Mouse (Mus musculus): ENCODE measurements around the gene Mical3.
A peak's percentile ranks its signal among the peaks of the same experiment; 100 is the strongest.

Mical3 gene

GRCm38 (mm10) chr6:121053585-121054112 is 77.2 kb downstream of the Mical3 start:
- no peak for DNase-seq (ENCODE audit: low spot score)

DNA sequence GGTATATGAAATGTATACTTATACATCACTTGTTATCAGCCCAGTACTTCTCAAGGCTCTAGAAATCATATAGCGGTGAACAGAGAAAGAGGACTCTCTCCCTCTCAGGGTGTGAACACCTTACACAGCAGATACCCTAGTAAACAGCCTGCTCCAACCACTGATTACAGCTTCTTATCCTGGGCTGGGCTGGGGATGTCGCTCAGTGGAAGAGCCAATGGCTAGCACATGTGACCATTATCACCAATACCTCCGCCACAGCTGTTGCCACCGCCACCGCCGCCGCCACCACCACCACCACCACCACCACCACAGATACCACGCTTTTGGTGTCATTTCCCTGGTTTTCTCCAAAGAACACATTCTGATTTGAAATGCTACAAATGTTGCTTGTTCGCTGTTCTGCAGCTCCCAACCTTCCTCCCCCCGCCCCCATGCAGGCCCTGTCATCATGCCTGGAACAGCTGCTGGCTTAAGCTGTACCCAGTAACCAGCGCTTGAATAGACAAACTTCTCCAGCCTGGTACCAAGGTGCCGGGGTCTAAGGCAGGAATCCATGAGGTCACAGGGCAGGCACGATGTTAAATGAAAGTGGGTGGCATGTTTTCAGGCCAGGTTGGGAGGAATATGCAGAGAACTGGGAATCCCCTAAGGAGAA is 78.7 kb downstream of the Mical3 start:
- DNase-seq (ENCODE audit: low spot score): no peak

- DNase-seq (ENCODE audit: low spot score): no peak
These were observed 79.4 kb downstream of the Mical3 start for GRCm38 (mm10) chr6:121051411-121051810.

DNA sequence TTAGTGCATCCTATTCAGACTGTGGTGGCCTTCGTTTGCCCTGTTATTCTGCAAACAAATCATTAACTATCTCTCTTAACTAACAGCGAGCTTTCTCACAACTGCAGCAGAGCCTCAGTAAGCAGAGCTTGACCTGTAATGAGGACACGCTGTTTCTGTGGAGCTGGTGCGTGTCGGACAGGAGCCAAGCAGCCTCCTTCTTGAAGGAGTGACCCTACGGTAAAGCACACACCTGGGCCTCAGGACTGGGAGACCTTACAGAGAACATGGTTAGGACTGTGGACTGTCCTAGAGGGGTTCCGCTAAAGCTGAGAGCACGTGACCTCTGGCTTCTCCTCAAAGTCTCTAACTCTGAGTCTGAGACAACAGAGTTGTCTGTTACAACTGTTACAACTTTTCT is 82.1 kb downstream of the Mical3 start:
- no peak for DNase-seq (ENCODE audit: low spot score)

GRCm38 (mm10) chr6:121045345-121046080 is 85.3 kb downstream of the Mical3 start:
- DNase-seq (ENCODE audit: low spot score): no peak

DNA sequence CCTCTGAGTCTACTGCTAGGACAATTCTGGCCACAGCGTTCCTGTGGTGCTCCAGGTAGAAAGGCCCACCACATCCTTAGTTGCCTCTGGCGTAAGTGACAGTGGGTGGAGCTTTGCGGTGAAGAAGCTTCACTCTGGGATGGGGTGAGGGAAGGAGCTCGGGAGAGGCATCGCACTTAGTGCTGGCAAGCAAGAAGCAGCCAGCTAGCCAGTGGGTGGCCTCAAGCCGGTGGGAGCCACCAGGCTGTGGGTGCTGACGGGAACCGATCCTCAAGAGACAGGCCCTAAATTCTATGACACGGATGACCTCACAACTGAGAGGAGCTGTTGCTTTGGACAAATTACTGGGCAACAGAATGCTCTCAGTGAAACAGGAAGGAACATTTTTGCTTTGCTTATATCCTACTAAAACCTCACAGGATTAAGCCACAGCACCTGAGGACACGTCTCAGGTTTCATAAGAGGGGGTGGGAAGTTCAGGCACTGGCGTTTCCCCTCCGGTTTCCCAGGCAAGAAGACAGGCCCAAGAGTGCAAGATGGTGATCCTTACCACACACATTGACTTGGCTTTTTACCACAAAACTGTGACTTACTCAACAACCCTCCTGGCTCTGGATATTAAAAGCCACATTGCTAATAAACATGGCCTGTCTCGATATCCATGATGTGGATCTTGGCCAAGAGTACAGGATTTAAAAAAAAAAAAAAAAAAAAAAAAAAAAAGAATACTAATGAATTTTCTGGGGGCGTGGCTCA is 87.2 kb downstream of the Mical3 start:
- DNase-seq (ENCODE audit: low spot score): peak; percentile 38

- DNase-seq (ENCODE audit: low spot score): no peak
These were observed 91.1 kb downstream of the Mical3 start for GRCm38 (mm10) chr6:121039719-121040118.

GRCm38 (mm10) chr6:121039286-121039685 is 91.5 kb downstream of the Mical3 start:
- no peak for DNase-seq (ENCODE audit: low spot score)

GRCm38 (mm10) chr6:121037086-121037485 is 93.7 kb downstream of the Mical3 start:
- DNase-seq (ENCODE audit: low spot score): no peak

DNA sequence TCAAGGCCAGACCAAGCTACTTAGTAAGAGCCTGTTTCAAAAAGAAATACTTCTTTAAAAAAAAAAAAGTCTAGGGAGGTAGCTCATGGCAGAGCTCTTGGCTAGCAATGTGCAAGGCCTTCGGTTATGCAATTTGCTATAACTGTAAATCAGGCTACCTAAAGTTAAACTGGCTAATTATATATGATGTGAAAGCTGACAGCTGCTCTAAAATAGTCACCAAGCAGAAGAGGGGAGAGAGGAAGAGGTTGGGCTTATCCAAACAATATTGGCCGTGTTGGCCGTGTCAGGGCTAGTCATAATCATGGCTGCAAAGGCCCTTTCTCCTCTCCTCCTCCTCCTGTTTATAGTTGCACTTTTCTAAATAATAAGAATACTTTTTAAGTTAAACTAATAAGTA is 94.9 kb downstream of the Mical3 start:
- no peak for DNase-seq (ENCODE audit: low spot score)

DNA sequence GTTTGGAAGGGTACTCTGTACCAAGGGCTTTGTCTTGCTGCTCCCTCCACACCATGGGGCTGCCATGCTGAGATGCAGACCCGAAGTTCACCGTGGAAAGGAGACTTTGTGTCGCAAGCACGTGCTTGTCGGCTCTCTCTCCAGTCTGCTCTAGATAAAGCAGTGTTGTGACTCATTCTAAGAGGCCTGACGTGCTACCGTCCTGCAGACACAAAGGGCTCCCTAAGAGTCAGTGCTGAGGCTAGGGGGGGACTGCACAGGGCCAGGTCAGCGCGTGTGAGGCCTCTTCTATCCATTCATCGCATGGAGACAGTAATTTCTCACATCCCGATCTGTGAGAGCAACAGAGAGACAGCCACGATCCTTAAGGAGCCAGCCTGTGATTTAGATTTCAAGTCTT is 95.5 kb downstream of the Mical3 start:
- DNase-seq (ENCODE audit: low spot score): no peak

- DNase-seq (ENCODE audit: low spot score): no peak
These were observed 97.5 kb downstream of the Mical3 start for GRCm38 (mm10) chr6:121033250-121033649.

GRCm38 (mm10) chr6:121031370-121031769 is 99.4 kb downstream of the Mical3 start:
- no peak for DNase-seq (ENCODE audit: low spot score)

- no peak for DNase-seq (ENCODE audit: low spot score)
These were observed 100.8 kb downstream of the Mical3 start for GRCm38 (mm10) chr6:121029897-121030589.

GRCm38 (mm10) chr6:121028514-121028913 is 102.3 kb downstream of the Mical3 start:
- DNase-seq (ENCODE audit: low spot score): no peak

GRCm38 (mm10) chr6:121027314-121027713 is 103.5 kb downstream of the Mical3 start:
- no peak for DNase-seq (ENCODE audit: low spot score)

DNA sequence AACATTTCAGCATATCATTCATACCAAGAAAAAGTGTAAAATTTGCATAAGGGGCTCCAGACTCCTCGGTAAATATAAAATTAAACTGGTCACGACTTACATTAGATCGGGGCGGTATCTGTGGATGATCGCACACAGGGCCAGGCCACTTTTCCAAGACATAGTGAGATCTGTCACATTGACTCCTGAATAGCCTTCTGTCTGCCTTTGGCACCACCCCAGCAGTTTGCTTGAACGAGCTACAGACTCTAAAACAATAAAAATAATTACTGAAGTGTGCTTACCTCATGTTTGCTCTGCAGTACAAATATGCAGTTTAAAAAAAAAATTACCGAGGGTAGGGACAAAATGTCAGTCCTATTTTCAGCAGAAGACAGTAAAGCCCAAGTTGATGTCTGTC is 103.9 kb downstream of the Mical3 start:
- no peak for DNase-seq (ENCODE audit: low spot score)

DNA sequence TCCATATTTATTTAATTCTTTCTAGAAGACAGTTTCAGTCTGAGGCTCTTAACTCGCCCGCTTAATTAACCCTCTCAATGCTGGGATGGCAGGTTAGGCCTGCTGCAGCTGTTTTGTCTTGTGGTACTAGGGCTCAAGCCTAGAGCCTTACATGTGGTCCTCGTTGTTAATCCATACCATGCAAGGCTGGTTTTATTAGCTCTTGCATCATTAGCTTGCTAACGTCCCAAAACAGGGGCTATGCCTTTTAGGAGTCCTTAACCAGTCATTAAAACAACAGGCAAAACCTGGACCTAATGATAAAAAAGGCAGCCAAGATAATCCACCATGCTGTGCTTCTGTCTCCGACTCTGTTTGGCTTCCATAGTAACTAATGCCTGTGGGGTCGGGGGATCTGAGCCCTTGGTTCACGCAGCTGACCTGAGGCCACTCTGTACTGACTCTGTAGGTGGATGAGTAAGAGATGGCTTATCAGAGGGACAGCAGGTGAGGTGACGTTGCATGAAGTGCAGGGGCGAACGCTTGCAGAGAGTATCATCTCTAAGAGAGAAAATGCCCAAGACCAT is 104.7 kb downstream of the Mical3 start:
- DNase-seq (ENCODE audit: low spot score): no peak

- DNase-seq (ENCODE audit: low spot score): no peak
These were observed 112.7 kb downstream of the Mical3 start for GRCm38 (mm10) chr6:121018147-121018546.

- peak; percentile 55 for DNase-seq (ENCODE audit: low spot score)
These were observed 113.3 kb downstream of the Mical3 start for GRCm38 (mm10) chr6:121017436-121018031.

DNA sequence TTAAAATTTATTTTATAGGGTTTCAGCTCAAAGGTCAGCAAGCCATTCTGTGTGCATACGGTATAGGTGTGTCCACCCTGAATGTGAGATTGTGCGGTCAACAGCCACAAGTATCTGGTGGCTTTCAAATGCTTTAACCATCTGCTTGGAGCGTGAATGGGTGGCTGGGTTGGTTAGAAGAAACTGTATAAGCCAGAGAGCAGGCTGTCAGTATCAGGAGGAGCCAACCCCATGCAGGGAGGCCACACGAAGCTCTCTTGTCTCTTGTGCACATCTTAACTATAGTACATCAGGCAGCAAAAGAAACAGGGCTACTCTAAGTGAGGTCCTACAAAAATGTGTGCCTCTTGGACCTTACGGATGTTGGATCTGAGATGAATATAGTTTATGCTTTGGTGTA is 114.7 kb downstream of the Mical3 start:
- no peak for DNase-seq (ENCODE audit: low spot score)

All from lung, postnatal 25 days (tissue).